In genomic region chr1:172026201-172026901, GRCm38 (mm10) we compare ENCODE assay signal across 9 mouse cellular contexts. TPM values are rescaled to one million over a fixed set of nuclear protein-coding genes. Genes with fewer than 3 reads are reported as not detected.
DNase-seq lines count a peak whose midpoint lies in the region; ATAC-seq and TF ChIP-seq lines count a peak whose summit lies in the region.
"Had no signal": no experiment of that assay in that cellular context is flagged by ENCODE, and none has a peak within 500 bp of the region (broad histone marks: within the 10 kb centered on the region; RNA-seq: fewer than 3 reads in every experiment).

No protein-coding gene starts in this region.

- TF ChIP-seq EP300 in CH12.LX (IDR thresholded peaks at IDR 0.05; ENCODE audit: low read length): no peak

- in situ Hi-C loops in CH12.LX (cut with MboI; ENCODE audit: low pct_ligation_motif_present, low pct_unique_long_range_greater_than_20kb, low sequenced_read_pairs): loop anchor here (25.0 kb wide), 1 partner anchor 286 kb away; no protein-coding TSS in a partner anchor

- TF ChIP-seq CTCF in gastrocnemius, adult 2 months (IDR thresholded peaks at IDR 0.05): no peak
- TF ChIP-seq CTCF in CH12.LX (conservative IDR thresholded peaks at IDR 0.05 in 1 of 2, IDR thresholded peaks at IDR 0.05 in 1 of 2; ENCODE audit: low read depth in 2 of 2, low read length in 2 of 2): no peak

- intact Hi-C loops in gastrocnemius, adult 2 months (cut with DNase I): no loop called here

- H3K9ac ChIP-seq in CH12.LX (ENCODE audit: insufficient read depth, low read depth): peak overlapping the region; percentile 45

- peak overlapping the region; percentile 73 for H3K4me3 ChIP-seq in gastrocnemius, adult 2 months
- peak overlapping the region; percentile 65 to 83 (median 70) for H3K4me3 ChIP-seq in CH12.LX (replicated peaks in 1 of 3; ENCODE audit: low read depth in 2 of 3, low read length in 2 of 3, poor library complexity in 1 of 3)
- peak overlapping the region; percentile 97 for H3K4me3 ChIP-seq in hindbrain, embryonic 10.5 days
- H3K4me3 ChIP-seq in megakaryocyte, embryonic 14.5 days (replicated peaks): peak overlapping the region; percentile 92

- no peak for TF ChIP-seq RAD21 in CH12.LX (IDR thresholded peaks at IDR 0.05; ENCODE audit: low read depth, low read length)

- DNase-seq in gastrocnemius, adult 2 months: no peak
- DNase-seq in gastrocnemius, adult 8-10 months (ENCODE audit: low spot score in 2 of 2): no peak
- DNase-seq in CH12.LX (ENCODE audit: extremely low read depth): no peak
- DNase-seq in hindbrain, embryonic 10.5 days (ENCODE audit: low spot score): peak; percentile 67
- peak; percentile 83 for DNase-seq in thymus, postnatal 0 days (ENCODE audit: low spot score)
- no peak for DNase-seq in ovary, adult 18-20 months (ENCODE audit: low spot score)

- peaks cover 7 to 39% of the 10 kb centered on the region in 2 experiments; a peak in 3 of 4 replicates for H3K4me1 ChIP-seq in CH12.LX (ENCODE audit: control insufficient read depth in 1 of 2, insufficient read depth in 2 of 2)
- H3K4me1 ChIP-seq in hindbrain, embryonic 10.5 days (replicated peaks): peaks cover 76% of the 10 kb centered on the region
- H3K4me1 ChIP-seq in megakaryocyte, embryonic 14.5 days: peaks cover 25% of the 10 kb centered on the region

- peak; percentile 40 for ATAC-seq in common myeloid progenitor, adult 5-6 weeks (replicated peaks; ENCODE audit: low read depth, poor library complexity, severe bottlenecking)

- no peak for TF ChIP-seq POLR2A in CH12.LX (IDR thresholded peaks at IDR 0.05; ENCODE audit: low read depth, low read length)

- 1% methylated on average over 23 of the region's 23 CpGs for WGBS in hindbrain, embryonic 10.5 days

- H3K4me2 ChIP-seq in CH12.LX (ENCODE audit: insufficient read depth, low read depth, poor library complexity, severe bottlenecking): peak overlapping the region; percentile 73

- peaks cover 0 to 10% of the 10 kb centered on the region in 2 experiments for H3K36me3 ChIP-seq in CH12.LX (replicated peaks in 1 of 2; ENCODE audit: control insufficient read depth in 1 of 2, insufficient read depth in 1 of 2, low read length in 1 of 2)
- H3K36me3 ChIP-seq in hindbrain, embryonic 10.5 days: peaks cover 29% of the 10 kb centered on the region
- no peaks in the 10 kb centered on the region for H3K36me3 ChIP-seq in megakaryocyte, embryonic 14.5 days (replicated peaks; ENCODE audit: low read length)

- H3K9me3 ChIP-seq in CH12.LX (replicated peaks; ENCODE audit: low read length): no peaks in the 10 kb centered on the region
- no peaks in the 10 kb centered on the region for H3K9me3 ChIP-seq in hindbrain, embryonic 10.5 days
- H3K9me3 ChIP-seq in megakaryocyte, embryonic 14.5 days: no peaks in the 10 kb centered on the region

- no peaks in the 10 kb centered on the region for H3K27me3 ChIP-seq in CH12.LX (replicated peaks)
- no peaks in the 10 kb centered on the region for H3K27me3 ChIP-seq in hindbrain, embryonic 10.5 days (ENCODE audit: insufficient read depth, poor library complexity, severe bottlenecking)
- peaks cover 36% of the 10 kb centered on the region for H3K27me3 ChIP-seq in megakaryocyte, embryonic 14.5 days (replicated peaks)

- H3K79me2 ChIP-seq in CH12.LX (replicated peaks; ENCODE audit: control insufficient read depth, extremely low read depth, insufficient read depth, poor library complexity, severe bottlenecking): no peaks in the 10 kb centered on the region

- H3K27ac ChIP-seq in gastrocnemius, adult 2 months: peak overlapping the region; percentile 82
- no peak overlapping the region for H3K27ac ChIP-seq in CH12.LX (ENCODE audit: insufficient read depth, low read depth)
- H3K27ac ChIP-seq in hindbrain, embryonic 10.5 days: peak overlapping the region; percentile 99

- dilution Hi-C loops in CH12.LX (cut with MboI; ENCODE audit: extremely low pct_ligation_motif_present, extremely low pct_unique_long_range_greater_than_20kb, low sequenced_read_pairs): no loop called here

TF ChIP-seq in CH12.LX, 34 proteins besides CTCF, POLR2A, EP300 and RAD21:
- no peak for TF ChIP-seq ELF1 (IDR thresholded peaks at IDR 0.05; ENCODE audit: low read depth, low read length)
- TF ChIP-seq MAFK (IDR thresholded peaks at IDR 0.05; ENCODE audit: insufficient replicate concordance, low read length): no peak
- no peak for TF ChIP-seq MAZ (IDR thresholded peaks at IDR 0.05; ENCODE audit: low read depth, low read length)
- TF ChIP-seq NRF1 (IDR thresholded peaks at IDR 0.05; ENCODE audit: low read depth, low read length): no peak
- no peak for TF ChIP-seq ZC3H11A (IDR thresholded peaks at IDR 0.05; ENCODE audit: low read depth, low read length)
- no peak for TF ChIP-seq E2F4 (IDR thresholded peaks at IDR 0.05; ENCODE audit: insufficient replicate concordance, low read depth, low read length)
- TF ChIP-seq TCF12 (IDR thresholded peaks at IDR 0.05; ENCODE audit: low read depth, low read length): no peak
- no peak for TF ChIP-seq PAX5 (IDR thresholded peaks at IDR 0.05; ENCODE audit: low read length)
- TF ChIP-seq CHD2 (IDR thresholded peaks at IDR 0.05; ENCODE audit: low read length): no peak
- no peak for TF ChIP-seq CHD1 (IDR thresholded peaks at IDR 0.05; ENCODE audit: low read depth, low read length)
- no peak for TF ChIP-seq KAT2A (IDR thresholded peaks at IDR 0.05; ENCODE audit: insufficient replicate concordance, low read length)
- no peak for TF ChIP-seq RCOR1 (conservative IDR thresholded peaks at IDR 0.05; ENCODE audit: low read depth, low read length)
- TF ChIP-seq SMC3 (IDR thresholded peaks at IDR 0.05; ENCODE audit: low read depth, low read length): no peak
- no peak for TF ChIP-seq MAX (IDR thresholded peaks at IDR 0.05; ENCODE audit: low read length)
- no peak for TF ChIP-seq JUN (IDR thresholded peaks at IDR 0.05; ENCODE audit: insufficient read depth, low read depth, low read length)
- TF ChIP-seq ZMIZ1 (IDR thresholded peaks at IDR 0.05; ENCODE audit: low read depth, low read length): no peak
- no peak for TF ChIP-seq BHLHE40 (IDR thresholded peaks at IDR 0.05; ENCODE audit: low read depth, low read length)
- no peak for TF ChIP-seq ZNF384 (IDR thresholded peaks at IDR 0.05; ENCODE audit: low read depth, low read length)

RNA-seq across cellular contexts. Expression of gene Vangl2, which starts 1.9 kb away (rescaled TPM):
- under 1 TPM; 0.47 to 0.54 TPM for total RNA-seq in gastrocnemius, adult 2 months (2021)
- 1 to 10 TPM in 1 of 4 experiments, under 1 TPM in 3; 0.75 to 1.4 (median 0.85) TPM for total RNA-seq in gastrocnemius, adult 8-10 months (2022)
- total RNA-seq in CH12.LX (2012; rRNA removed) (5.0 and 7.3 TPM in 2 replicates), CH12.LX (2014; rRNA removed) (3.6 and 4.1 TPM in 2 replicates)
- 7.9 and 9.4 TPM in 2 replicates for polyA plus RNA-seq in CH12.LX (2012; ENCODE audit: insufficient read length, low read depth)
- 3.0 and 3.2 TPM in 2 replicates for total RNA-seq in common myeloid progenitor, adult 5-6 weeks (2017)
- 46.0 and 72.6 TPM in 2 replicates for polyA plus RNA-seq in hindbrain, embryonic 10.5 days (2016; fragmentation: Nextera tagmentation; extraction: Ambion mirVana)
- 3.2 TPM in 1 of 2 replicates, not detected in the other for polyA plus RNA-seq in megakaryocyte, embryonic 14.5 days (2012; ENCODE audit: insufficient read depth, low replicate concordance)
- polyA plus RNA-seq in thymus, postnatal 0 days (2015; fragmentation: Nextera tagmentation; extraction: Ambion mirVana): 15.4 and 17.4 TPM in 2 replicates

RNA-seq across cellular contexts. Expression of gene Nhlh1, which starts 31.0 kb away (rescaled TPM):
- total RNA-seq in gastrocnemius, adult 2 months (2021): not detected
- not detected for total RNA-seq in gastrocnemius, adult 8-10 months (2022)
- not detected in 2 replicates for total RNA-seq in CH12.LX (2012; rRNA removed)
- not detected in 2 replicates for total RNA-seq in CH12.LX (2014; rRNA removed)
- 0.16 TPM in 1 of 2 replicates, not detected in the other for polyA plus RNA-seq in CH12.LX (2012; ENCODE audit: insufficient read length, low read depth)
- not detected in 2 replicates for total RNA-seq in common myeloid progenitor, adult 5-6 weeks (2017)
- 9.9 and 16.3 TPM in 2 replicates for polyA plus RNA-seq in hindbrain, embryonic 10.5 days (2016; fragmentation: Nextera tagmentation; extraction: Ambion mirVana)
- polyA plus RNA-seq in megakaryocyte, embryonic 14.5 days (2012; ENCODE audit: insufficient read depth, low replicate concordance): not detected in 2 replicates
- polyA plus RNA-seq in thymus, postnatal 0 days (2015; fragmentation: Nextera tagmentation; extraction: Ambion mirVana): not detected in 2 replicates
- total RNA-seq: neutrophil, adult 5-6 weeks had no signal

RNA-seq across cellular contexts. Expression of gene Copa, which starts 56.0 kb away (rescaled TPM):
- total RNA-seq in gastrocnemius, adult 2 months (2021): 10 to 100 TPM; 88.3 to 90.9 TPM
- 100 to 1,000 TPM in 1 of 4 experiments, 10 to 100 TPM in 3; 82.9 to 101 (median 85.3) TPM for total RNA-seq in gastrocnemius, adult 8-10 months (2022)
- total RNA-seq in CH12.LX (2012; rRNA removed): 158 and 165 TPM in 2 replicates
- total RNA-seq in CH12.LX (2014; rRNA removed): 155 and 157 TPM in 2 replicates
- polyA plus RNA-seq in CH12.LX (2012; ENCODE audit: insufficient read length, low read depth): 160 and 165 TPM in 2 replicates
- total RNA-seq in common myeloid progenitor, adult 5-6 weeks (2017): 137 and 144 TPM in 2 replicates
- polyA plus RNA-seq in hindbrain, embryonic 10.5 days (2016; fragmentation: Nextera tagmentation; extraction: Ambion mirVana): 173 and 187 TPM in 2 replicates
- polyA plus RNA-seq in megakaryocyte, embryonic 14.5 days (2012; ENCODE audit: insufficient read depth, low replicate concordance): 2.9 and 15.6 TPM in 2 replicates
- polyA plus RNA-seq in thymus, postnatal 0 days (2015; fragmentation: Nextera tagmentation; extraction: Ambion mirVana): 115 and 123 TPM in 2 replicates

RNA-seq across cellular contexts. Expression of gene Ncstn, which starts 56.2 kb away (rescaled TPM):
- total RNA-seq in gastrocnemius, adult 2 months (2021): 10 to 100 TPM; 27.1 to 31.9 TPM
- 10 to 100 TPM; 23.6 to 28.9 (median 24.8) TPM for total RNA-seq in gastrocnemius, adult 8-10 months (2022)
- 21.5 and 24.5 TPM in 2 replicates for total RNA-seq in CH12.LX (2012; rRNA removed)
- 12.4 and 15.0 TPM in 2 replicates for total RNA-seq in CH12.LX (2014; rRNA removed)
- 52.4 and 56.1 TPM in 2 replicates for polyA plus RNA-seq in CH12.LX (2012; ENCODE audit: insufficient read length, low read depth)
- total RNA-seq in common myeloid progenitor, adult 5-6 weeks (2017): 24.3 and 25.1 TPM in 2 replicates
- polyA plus RNA-seq in hindbrain, embryonic 10.5 days (2016; fragmentation: Nextera tagmentation; extraction: Ambion mirVana): 112 and 127 TPM in 2 replicates
- polyA plus RNA-seq in megakaryocyte, embryonic 14.5 days (2012; ENCODE audit: insufficient read depth, low replicate concordance): 0.76 and 7.6 TPM in 2 replicates
- 69.2 and 75.0 TPM in 2 replicates for polyA plus RNA-seq in thymus, postnatal 0 days (2015; fragmentation: Nextera tagmentation; extraction: Ambion mirVana)

Comparison
In these comparisons a context has a peak if more than half of its experiments do, and no peak if none do; other contexts are left out.
1. DNase-seq: peak in hindbrain, embryonic 10.5 days (single experiment) and thymus, postnatal 0 days (single experiment); none in gastrocnemius, adult 2 months (single experiment), gastrocnemius, adult 8-10 months (0 of 2), CH12.LX (single experiment) and ovary, adult 18-20 months (single experiment).
2. Peak in every context shown above with its lines, with median percentiles within 50 percentile points of each other: H3K4me3 ChIP-seq.